Mouse (Mus musculus): Measurements from ENCODE around the gene Npepl1. TPM values are rescaled to one million over a fixed set of nuclear protein-coding genes. Genes with fewer than 3 reads are reported as not detected.

The Npepl1 gene
- polyA plus RNA-seq, 1 experiment = 116 TPM

DNA sequence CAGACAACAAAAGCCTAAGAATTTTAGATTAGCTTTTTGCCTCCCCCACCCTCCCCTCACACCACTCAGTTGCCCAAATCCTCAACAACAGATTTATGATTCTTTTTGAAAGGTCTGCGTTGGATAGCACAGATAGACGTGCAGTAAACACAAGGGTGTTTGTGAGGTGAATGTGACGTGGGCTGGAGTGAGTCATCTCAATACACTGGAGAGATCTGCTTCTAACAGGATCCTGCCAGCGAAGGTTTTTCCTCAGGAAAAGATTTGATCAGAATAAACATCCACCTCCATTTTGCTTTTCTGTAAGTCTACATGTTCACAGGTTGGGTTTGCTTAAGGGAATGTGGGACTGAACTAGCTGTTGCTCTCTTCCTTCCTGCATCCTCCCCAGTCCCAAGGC lies 6.6 kb upstream of the Npepl1 start:
- DNase-seq = no peak
- no peak overlapping the region for H3K4me3 ChIP-seq (replicated peaks; ENCODE audit: extremely low read depth, low read depth, low read length)
- TF ChIP-seq CTCF (IDR thresholded peaks at IDR 0.05; ENCODE audit: insufficient read depth, low read length) (no peak), POLR2A (IDR thresholded peaks at IDR 0.05; ENCODE audit: borderline replicate concordance, extremely low read depth, low read depth, low read length) (no peak)
- 64% methylated on average over 4 of the region's 4 CpGs for WGBS
- H3K4me1 ChIP-seq (ENCODE audit: control insufficient read depth, insufficient read depth, low read length) = no peaks in the 10 kb centered on the region

GRCm38 (mm10) chr2:174107375-174107774 lies 2.8 kb upstream of the Npepl1 start:
- Histone ChIP-seq H3K4me1 (ENCODE audit: control insufficient read depth, insufficient read depth, low read length) (peaks cover 7% of the 10 kb centered on the region), H3K4me3 (replicated peaks; ENCODE audit: extremely low read depth, low read depth, low read length) (no peak overlapping the region)
- TF ChIP-seq POLR2A (IDR thresholded peaks at IDR 0.05; ENCODE audit: borderline replicate concordance, extremely low read depth, low read depth, low read length) = no peak
- no peak for TF ChIP-seq CTCF (IDR thresholded peaks at IDR 0.05; ENCODE audit: insufficient read depth, low read length)
- 73% methylated on average over 3 of the region's 3 CpGs for WGBS
- DNase-seq = no peak

- TF ChIP-seq CTCF (IDR thresholded peaks at IDR 0.05; ENCODE audit: insufficient read depth, low read length) (no peak), POLR2A (IDR thresholded peaks at IDR 0.05; ENCODE audit: borderline replicate concordance, extremely low read depth, low read depth, low read length) (no peak)
- peak; percentile 62 for DNase-seq
- WGBS = 40% methylated on average over 33 of the region's 33 CpGs
Measured at GRCm38 (mm10) chr2:174110783-174111549, 817 bp downstream of the Npepl1 start.

DNA sequence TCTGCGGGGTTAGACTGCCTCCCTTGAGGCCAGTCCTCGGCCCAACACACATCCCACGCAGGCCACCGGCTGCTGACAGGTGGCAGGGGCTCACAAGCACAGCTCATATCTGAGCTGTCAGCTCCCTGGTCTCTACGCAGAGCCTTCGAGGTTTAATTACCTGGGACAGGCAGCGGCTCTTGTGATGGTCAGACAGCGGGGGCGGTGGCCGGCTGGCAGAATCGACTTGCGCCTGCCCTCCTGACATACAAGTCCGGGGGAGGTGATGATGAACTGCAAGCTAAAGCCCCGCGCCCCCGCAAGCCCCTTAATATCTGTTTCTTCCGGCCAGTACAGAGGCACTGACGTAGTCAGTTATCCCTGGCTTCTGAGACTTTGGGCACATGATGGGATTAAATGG lies 2.8 kb downstream of the Npepl1 start:
- TF ChIP-seq POLR2A (IDR thresholded peaks at IDR 0.05; ENCODE audit: borderline replicate concordance, extremely low read depth, low read depth, low read length) (no peak), CTCF (IDR thresholded peaks at IDR 0.05; ENCODE audit: insufficient read depth, low read length) (no peak)
- peaks cover 7% of the 10 kb centered on the region for H3K4me1 ChIP-seq (ENCODE audit: control insufficient read depth, insufficient read depth, low read length)
- 81% methylated on average over 18 of the region's 18 CpGs for WGBS
- no peak overlapping the region for H3K4me3 ChIP-seq (replicated peaks; ENCODE audit: extremely low read depth, low read depth, low read length)
- DNase-seq = no peak

More at GRCm38 (mm10) chr2:174110783-174111549, 817 bp downstream of the Npepl1 start:
- Histone ChIP-seq H3K4me1 (ENCODE audit: control insufficient read depth, insufficient read depth, low read length) (peaks cover 7% of the 10 kb centered on the region), H3K4me3 (replicated peaks; ENCODE audit: extremely low read depth, low read depth, low read length) (peak overlapping the region; percentile 58)

GRCm38 (mm10) chr2:174114148-174114864 lies 4.2 kb downstream of the Npepl1 start:
- DNase-seq = no peak
- WGBS = 86% methylated on average over 12 of the region's 12 CpGs
- H3K4me1 ChIP-seq (ENCODE audit: control insufficient read depth, insufficient read depth, low read length) = peaks cover 7% of the 10 kb centered on the region
- no peak for TF ChIP-seq POLR2A (IDR thresholded peaks at IDR 0.05; ENCODE audit: borderline replicate concordance, extremely low read depth, low read depth, low read length)
- TF ChIP-seq CTCF (IDR thresholded peaks at IDR 0.05; ENCODE audit: insufficient read depth, low read length) = no peak
- no peak overlapping the region for H3K4me3 ChIP-seq (replicated peaks; ENCODE audit: extremely low read depth, low read depth, low read length)

GRCm38 (mm10) chr2:174116929-174117328 lies 6.8 kb downstream of the Npepl1 start:
- TF ChIP-seq POLR2A (IDR thresholded peaks at IDR 0.05; ENCODE audit: borderline replicate concordance, extremely low read depth, low read depth, low read length) (no peak), CTCF (IDR thresholded peaks at IDR 0.05; ENCODE audit: insufficient read depth, low read length) (no peak)
- DNase-seq = no peak
- WGBS = 71% methylated on average over 16 of the region's 16 CpGs
- Histone ChIP-seq H3K4me1 (ENCODE audit: control insufficient read depth, insufficient read depth, low read length) (no peaks in the 10 kb centered on the region), H3K4me3 (replicated peaks; ENCODE audit: extremely low read depth, low read depth, low read length) (no peak overlapping the region)

DNA sequence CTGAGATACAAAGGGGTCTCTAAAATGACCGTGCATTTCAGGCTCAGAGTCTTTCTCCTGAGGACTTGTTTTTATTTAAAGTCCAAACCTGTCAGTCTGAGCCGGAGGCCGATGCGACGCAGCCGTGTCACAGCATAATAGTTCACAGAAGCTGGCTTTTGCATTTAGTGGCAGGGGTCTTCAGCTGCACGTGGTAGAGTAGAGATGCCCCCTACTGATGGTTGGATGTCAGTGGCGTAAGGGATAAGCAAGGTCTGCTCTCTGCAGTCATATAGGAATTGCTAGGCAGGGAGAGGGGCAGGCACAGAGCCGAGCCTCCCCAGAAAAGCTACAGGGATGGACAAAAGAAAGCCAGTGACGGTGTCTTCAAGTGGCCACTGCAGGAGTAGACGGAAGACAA lies 8.0 kb downstream of the Npepl1 start:
- no peak for DNase-seq
- WGBS = 78% methylated on average over 11 of the region's 11 CpGs
- H3K4me1 ChIP-seq (ENCODE audit: control insufficient read depth, insufficient read depth, low read length) = no peaks in the 10 kb centered on the region
- no peak overlapping the region for H3K4me3 ChIP-seq (replicated peaks; ENCODE audit: extremely low read depth, low read depth, low read length)
- TF ChIP-seq CTCF (IDR thresholded peaks at IDR 0.05; ENCODE audit: insufficient read depth, low read length) (no peak), POLR2A (IDR thresholded peaks at IDR 0.05; ENCODE audit: borderline replicate concordance, extremely low read depth, low read depth, low read length) (no peak)

- DNase-seq = no peak
- TF ChIP-seq CTCF (IDR thresholded peaks at IDR 0.05; ENCODE audit: insufficient read depth, low read length) (no peak), POLR2A (IDR thresholded peaks at IDR 0.05; ENCODE audit: borderline replicate concordance, extremely low read depth, low read depth, low read length) (no peak)
- Histone ChIP-seq H3K4me1 (ENCODE audit: control insufficient read depth, insufficient read depth, low read length) (no peaks in the 10 kb centered on the region), H3K4me3 (replicated peaks; ENCODE audit: extremely low read depth, low read depth, low read length) (no peak overlapping the region)
- WGBS = 94% methylated on average over 11 of the region's 11 CpGs
Measured at GRCm38 (mm10) chr2:174119259-174119658, 9.1 kb downstream of the Npepl1 start.

GRCm38 (mm10) chr2:174120631-174121030 lies 10.5 kb downstream of the Npepl1 start:
- DNase-seq = no peak
- TF ChIP-seq CTCF (IDR thresholded peaks at IDR 0.05; ENCODE audit: insufficient read depth, low read length) = no peak
- no peak for TF ChIP-seq POLR2A (IDR thresholded peaks at IDR 0.05; ENCODE audit: borderline replicate concordance, extremely low read depth, low read depth, low read length)
- Histone ChIP-seq H3K4me1 (ENCODE audit: control insufficient read depth, insufficient read depth, low read length) (no peaks in the 10 kb centered on the region), H3K4me3 (replicated peaks; ENCODE audit: extremely low read depth, low read depth, low read length) (no peak overlapping the region)
- 86% methylated on average over 19 of the region's 19 CpGs for WGBS

Measured in lung, adult 2 months (tissue).